Mouse (Mus musculus) heart, postnatal 0 days (tissue): ENCODE measurements around the gene Dicer1. TPM values are rescaled to one million over a fixed set of nuclear protein-coding genes. Genes with fewer than 3 reads are reported as not detected.

ENCODE experiments used
- ATAC-seq: fragments of 200-750 bp; cut with Nextera tagmentation; 2 replicates; pipeline ENCODE4 v1.8.0; 2017; ENCODE audit warnings: low read depth, moderate number of reproducible peaks, moderate library complexity; ENCODE audit not compliant: insufficient read depth
- DNase-seq: peaks from one replicate; pipeline ENCODE4 v3.0.0-alpha.2; 2016; ENCODE audit warnings: low spot score
- H3K27ac ChIP-seq: fragments of 300-500 bp; sonication (generic); 2 replicates; pipeline ENCODE4 v1.5.1; 2014; ENCODE audit warnings: low read depth, mild to moderate bottlenecking
- H3K27me3 ChIP-seq: fragments of 300-500 bp; sonication (generic); 2 replicates; pipeline ENCODE4 v1.6.1; 2014; ENCODE audit warnings: low read length, mixed read lengths; ENCODE audit not compliant: control insufficient read depth, insufficient read depth
- H3K36me3 ChIP-seq: fragments of 300-500 bp; sonication (generic); replicated peaks from 2 replicates; pipeline ENCODE4 v1.6.1; 2014; ENCODE audit warnings: low read length, mixed read lengths; ENCODE audit not compliant: control insufficient read depth, insufficient read depth
- H3K4me1 ChIP-seq: fragments of 300-500 bp; sonication (generic); 2 replicates; pipeline ENCODE4 v1.6.1; 2014; ENCODE audit warnings: antibody characterized with exemption; ENCODE audit not compliant: control insufficient read depth, insufficient read depth
- H3K4me2 ChIP-seq: fragments of 300-500 bp; sonication (generic); 2 replicates; pipeline ENCODE4 v1.6.1; 2014; ENCODE audit warnings: low read depth, mild to moderate bottlenecking, low read length, moderate library complexity
- H3K4me3 ChIP-seq: fragments of 300-500 bp; sonication (generic); 2 replicates; pipeline ENCODE4 v1.5.1; 2014; ENCODE audit warnings: low read depth, low read length
- H3K9ac ChIP-seq: fragments of 300-500 bp; sonication (generic); replicated peaks from 2 replicates; pipeline ENCODE4 v1.6.1; 2014; ENCODE audit warnings: low read depth, low read length, mixed read lengths
- H3K9me3 ChIP-seq: fragments of 300-500 bp; sonication (generic); replicated peaks from 2 replicates; pipeline ENCODE4 v1.6.1; 2016; ENCODE audit warnings: low read length; ENCODE audit not compliant: control insufficient read depth
- CTCF ChIP-seq: IDR thresholded peaks from 2 replicates; pipeline ENCODE4 v1.5.1; 2016; ENCODE audit warnings: antibody characterized with exemption, control low read depth, low read depth
- EP300 ChIP-seq: IDR thresholded peaks from 2 replicates; pipeline ENCODE4 v1.6.1; 2016; ENCODE audit warnings: antibody characterized with exemption, low read depth
- WGBS: fragments of 180-500 bp; shearing (Covaris S2); extraction: QIAGEN DNeasy Blood & Tissue Kit; methylation state at CpG from one replicate; pipeline ENCODE4 v1.1.7; 2014; 5-methylcytosine and 5-hydroxymethylcytosine counted together
- polyA plus RNA-seq: library from polyadenylated mRNA; unstranded; fragments of >200 nt; fragmentation: Nextera tagmentation; extraction: Ambion mirVana; gene quantifications from 2 replicates; pipeline ENCODE4 v1.2.1, GENCODE M21; 2015
- total RNA-seq: library from RNA; depleted of rRNA; stranded (reverse); fragments of >200 nt; gene quantifications from 2 replicates; pipeline ENCODE4 v1.2.3, GENCODE M21; 2014; ENCODE audit warnings: low replicate concordance

Dicer1 gene
- total and polyA plus RNA-seq, 2 experiments from 2014 or later: 14.3 to 32.1 TPM

GRCm38 (mm10) chr12:104740841-104741787 lies 10.6 kb downstream of the Dicer1 start:
- no peak overlapping the region for H3K4me3 ChIP-seq
- WGBS: 39% methylated on average over 12 of the region's 12 CpGs
- H3K4me1 ChIP-seq: peaks cover 23% of the 10 kb centered on the region
- DNase-seq (no peak), ATAC-seq (no peak)
- H3K27me3 ChIP-seq: no peaks in the 10 kb centered on the region
- TF ChIP-seq CTCF: no peak
- no peak for TF ChIP-seq EP300
- H3K9me3 ChIP-seq: no peaks in the 10 kb centered on the region
- H3K9ac ChIP-seq: no peak overlapping the region
- 0 out of 2 replicates have a peak overlapping the region, but pooled peaks have one; percentile 4 for H3K27ac ChIP-seq
- peaks cover 7% of the 10 kb centered on the region for H3K36me3 ChIP-seq
- H3K4me2 ChIP-seq: 0 out of 2 replicates have a peak overlapping the region, but pooled peaks have one; percentile 14

GRCm38 (mm10) chr12:104738931-104739330 lies 12.8 kb downstream of the Dicer1 start:
- DNase-seq (no peak), ATAC-seq (no peak)
- Histone ChIP-seq H3K27me3 (no peaks in the 10 kb centered on the region), H3K27ac (no peak overlapping the region), H3K9ac (no peak overlapping the region), H3K4me2 (no peak overlapping the region), H3K4me3 (no peak overlapping the region), H3K36me3 (peaks cover 13% of the 10 kb centered on the region), H3K4me1 (peaks cover 20% of the 10 kb centered on the region), H3K9me3 (no peaks in the 10 kb centered on the region)
- WGBS: 40% methylated on average over 3 of the region's 3 CpGs
- TF ChIP-seq EP300 (no peak), CTCF (no peak)

GRCm38 (mm10) chr12:104738446-104738845 lies 13.3 kb downstream of the Dicer1 start:
- Histone ChIP-seq H3K4me1 (peaks cover 20% of the 10 kb centered on the region), H3K9me3 (no peaks in the 10 kb centered on the region), H3K27me3 (no peaks in the 10 kb centered on the region), H3K9ac (no peak overlapping the region), H3K27ac (no peak overlapping the region), H3K36me3 (peaks cover 13% of the 10 kb centered on the region), H3K4me2 (no peak overlapping the region), H3K4me3 (no peak overlapping the region)
- TF ChIP-seq EP300 (no peak), CTCF (no peak)
- 90% methylated on average over 9 of the region's 9 CpGs for WGBS
- ATAC-seq (no peak), DNase-seq (no peak)

- ATAC-seq: no peak
- Histone ChIP-seq H3K9me3 (no peaks in the 10 kb centered on the region), H3K4me3 (no peak overlapping the region), H3K4me1 (peaks cover 20% of the 10 kb centered on the region), H3K27ac (no peak overlapping the region), H3K4me2 (no peak overlapping the region), H3K9ac (no peak overlapping the region), H3K27me3 (no peaks in the 10 kb centered on the region), H3K36me3 (peaks cover 13% of the 10 kb centered on the region)
- no peak for DNase-seq
- WGBS: 87% methylated on average over 10 of the region's 10 CpGs
- TF ChIP-seq EP300: no peak
- TF ChIP-seq CTCF: no peak
Measured at GRCm38 (mm10) chr12:104737666-104738065, 14.1 kb downstream of the Dicer1 start.

- Histone ChIP-seq H3K4me1 (peaks cover 6% of the 10 kb centered on the region), H3K27me3 (no peaks in the 10 kb centered on the region), H3K27ac (no peak overlapping the region), H3K4me3 (no peak overlapping the region), H3K36me3 (peaks cover 23% of the 10 kb centered on the region), H3K9ac (no peak overlapping the region), H3K9me3 (no peaks in the 10 kb centered on the region), H3K4me2 (no peak overlapping the region)
- no peak for TF ChIP-seq EP300
- TF ChIP-seq CTCF: no peak
- DNase-seq (no peak), ATAC-seq (no peak)
- WGBS: 71% methylated on average over 3 of the region's 3 CpGs
Measured at GRCm38 (mm10) chr12:104735993-104736395, 15.8 kb downstream of the Dicer1 start.
